Mouse (Mus musculus): ENCODE data around the gene Phlpp1. TPM values are rescaled to one million over a fixed set of nuclear protein-coding genes. Genes with fewer than 3 reads are reported as not detected.

Phlpp1 gene
- polyA plus RNA-seq, 1 experiment from 2014 or later: 1.7 TPM

DNA sequence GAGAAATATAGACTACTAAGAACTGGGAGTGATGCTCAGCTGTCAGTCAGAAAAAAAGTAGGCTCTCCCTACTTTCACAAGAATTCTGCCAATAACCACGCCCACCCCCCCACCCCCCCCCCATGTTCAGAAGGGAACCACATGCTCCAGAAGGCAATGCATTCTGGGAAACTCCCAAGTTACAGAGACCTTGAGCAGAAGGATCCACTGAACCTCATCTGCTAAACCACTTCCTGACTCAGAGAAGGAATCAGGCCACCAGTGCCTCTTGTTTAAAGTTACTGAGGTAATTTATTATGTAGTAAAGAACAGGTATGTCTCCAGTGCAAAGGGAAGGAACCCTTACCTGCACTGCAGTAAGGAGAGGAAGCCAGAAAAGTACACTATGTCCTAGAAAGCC lies 26.5 kb upstream of the Phlpp1 start:
- H3K9ac ChIP-seq (ENCODE audit: low read depth, low read length): no peak overlapping the region
- H3K27ac ChIP-seq (ENCODE audit: low read depth, low read length): no peak overlapping the region
- no peak overlapping the region for H3K4me2 ChIP-seq
- DNase-seq (ENCODE audit: low spot score) (no peak), ATAC-seq (replicated peaks; ENCODE audit: low FRiP score) (no peak)
- no peaks in the 10 kb centered on the region for H3K9me3 ChIP-seq (ENCODE audit: control insufficient read depth, low read length)
- H3K27me3 ChIP-seq (replicated peaks; ENCODE audit: control insufficient read depth, insufficient read depth, low read length): no peaks in the 10 kb centered on the region
- no peaks in the 10 kb centered on the region for H3K36me3 ChIP-seq (ENCODE audit: control insufficient read depth, insufficient read depth, low read length)
- H3K4me3 ChIP-seq (ENCODE audit: low read depth, low read length): no peak overlapping the region
- no peaks in the 10 kb centered on the region for H3K4me1 ChIP-seq (replicated peaks; ENCODE audit: control insufficient read depth, insufficient read depth, low read length)
- 35% methylated on average over 1 of the region's 1 CpGs for WGBS

DNA sequence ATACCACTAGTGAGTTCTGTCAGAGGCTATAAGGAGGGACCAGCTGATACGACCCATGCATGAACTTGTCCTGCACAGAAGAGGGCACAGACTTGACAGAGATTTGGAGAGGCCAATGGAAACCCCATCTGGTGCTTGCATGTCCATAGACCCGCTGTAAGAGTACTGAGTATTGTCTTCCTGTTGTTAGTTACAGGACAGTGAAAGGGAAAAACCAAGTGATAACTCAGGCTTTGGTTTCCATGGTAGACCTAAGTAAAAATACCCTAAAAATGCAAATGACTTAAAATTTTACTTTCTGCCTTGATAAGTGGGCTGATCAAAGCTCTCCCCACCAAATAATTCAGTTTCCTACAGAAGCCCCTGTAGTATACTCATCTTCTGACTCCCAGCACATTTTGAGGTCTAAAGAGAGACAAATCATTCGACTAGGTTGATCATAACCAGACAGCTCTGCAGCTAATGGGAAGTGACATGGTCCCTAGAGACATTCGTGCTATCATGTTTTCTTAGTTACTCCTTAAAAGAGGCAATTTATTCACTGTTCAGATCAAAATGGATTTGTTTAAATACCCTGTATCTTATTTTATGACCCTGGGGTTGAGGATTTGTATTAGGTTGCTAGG lies 25.9 kb upstream of the Phlpp1 start:
- no peak for ATAC-seq (replicated peaks; ENCODE audit: low FRiP score)
- Histone ChIP-seq H3K27ac (ENCODE audit: low read depth, low read length) (no peak overlapping the region), H3K9ac (ENCODE audit: low read depth, low read length) (no peak overlapping the region), H3K4me3 (ENCODE audit: low read depth, low read length) (no peak overlapping the region), H3K36me3 (ENCODE audit: control insufficient read depth, insufficient read depth, low read length) (no peaks in the 10 kb centered on the region), H3K4me2 (no peak overlapping the region), H3K9me3 (ENCODE audit: control insufficient read depth, low read length) (no peaks in the 10 kb centered on the region), H3K4me1 (replicated peaks; ENCODE audit: control insufficient read depth, insufficient read depth, low read length) (no peaks in the 10 kb centered on the region), H3K27me3 (replicated peaks; ENCODE audit: control insufficient read depth, insufficient read depth, low read length) (no peaks in the 10 kb centered on the region)
- WGBS: 73% methylated on average over 4 of the region's 4 CpGs
- DNase-seq (ENCODE audit: low spot score): no peak

DNA sequence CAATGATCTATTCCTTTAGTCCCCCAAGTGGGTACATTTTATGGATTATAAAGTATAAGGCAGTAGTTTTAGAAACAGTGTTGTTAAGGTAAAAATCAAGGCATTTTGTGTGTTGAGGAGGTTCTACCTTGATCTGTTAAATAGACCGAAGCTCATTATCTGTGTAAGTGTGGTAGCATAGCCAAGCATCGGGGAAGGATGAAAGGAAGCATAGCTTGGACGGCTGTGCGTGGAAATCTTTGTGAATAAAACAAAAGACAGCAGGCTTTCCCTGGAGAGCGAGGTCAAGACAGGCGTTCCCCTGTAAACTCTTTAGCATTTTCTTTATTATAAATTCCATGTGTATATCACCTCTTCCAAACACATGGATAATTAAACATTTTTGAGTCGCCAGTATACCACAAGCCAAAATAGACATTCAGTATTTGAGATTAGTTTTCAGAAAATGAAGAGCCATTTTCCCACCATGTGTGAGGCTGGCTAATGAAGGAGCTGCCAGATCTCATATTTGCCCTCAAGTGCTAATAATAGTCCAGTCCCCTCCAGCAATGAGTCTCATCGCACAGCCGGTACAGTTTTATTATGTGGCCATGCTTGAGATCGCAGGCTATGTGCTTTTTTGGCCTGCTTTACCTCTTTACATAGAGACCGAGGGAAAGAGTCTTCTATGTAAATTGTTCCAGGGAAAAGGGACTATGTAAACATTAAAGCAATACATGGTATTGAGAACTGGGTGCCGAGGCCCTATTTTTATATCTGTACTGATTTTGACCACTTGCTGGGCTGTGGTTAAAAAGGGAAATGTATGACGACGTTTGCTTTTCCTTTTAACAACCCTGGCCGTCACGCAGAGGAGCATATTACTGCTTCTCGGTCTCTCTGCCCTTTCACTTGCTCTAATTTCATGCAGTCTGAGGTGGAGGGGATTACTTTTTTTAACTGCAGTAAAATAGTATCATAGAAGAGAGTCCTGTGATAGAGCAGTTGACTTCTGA lies 22.9 kb upstream of the Phlpp1 start:
- no peaks in the 10 kb centered on the region for H3K4me1 ChIP-seq (replicated peaks; ENCODE audit: control insufficient read depth, insufficient read depth, low read length)
- no peak for ATAC-seq (replicated peaks; ENCODE audit: low FRiP score)
- no peak overlapping the region for H3K9ac ChIP-seq (ENCODE audit: low read depth, low read length)
- H3K27ac ChIP-seq (ENCODE audit: low read depth, low read length): no peak overlapping the region
- H3K4me2 ChIP-seq: no peak overlapping the region
- no peaks in the 10 kb centered on the region for H3K27me3 ChIP-seq (replicated peaks; ENCODE audit: control insufficient read depth, insufficient read depth, low read length)
- no peak overlapping the region for H3K4me3 ChIP-seq (ENCODE audit: low read depth, low read length)
- no peaks in the 10 kb centered on the region for H3K36me3 ChIP-seq (ENCODE audit: control insufficient read depth, insufficient read depth, low read length)
- WGBS: 67% methylated on average over 17 of the region's 17 CpGs
- H3K9me3 ChIP-seq (ENCODE audit: control insufficient read depth, low read length): no peaks in the 10 kb centered on the region
- no peak for DNase-seq (ENCODE audit: low spot score)

DNA sequence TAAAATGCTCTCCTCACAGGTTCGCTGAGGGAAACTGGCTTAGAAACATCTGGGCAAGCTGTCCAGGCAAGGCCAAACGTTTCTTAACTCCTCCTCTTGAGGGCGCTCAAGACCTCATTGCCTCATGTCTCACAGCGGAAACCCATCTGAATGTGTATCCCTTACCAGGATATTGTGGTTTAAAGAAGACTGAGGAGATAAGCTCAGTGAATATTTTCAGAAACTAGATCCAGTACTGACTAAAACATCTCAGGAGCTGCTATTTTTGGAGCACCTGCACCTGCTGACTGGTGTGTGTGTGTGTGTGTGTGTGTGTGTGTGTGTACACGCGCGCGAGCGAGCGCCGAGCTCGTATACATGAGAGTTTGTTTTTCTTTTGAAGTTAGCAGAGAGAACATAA lies 19.7 kb upstream of the Phlpp1 start:
- Histone ChIP-seq H3K4me2 (peak overlapping the region; percentile 22; the same call in 1 of the 2 replicates), H3K4me1 (replicated peaks; ENCODE audit: control insufficient read depth, insufficient read depth, low read length) (no peaks in the 10 kb centered on the region), H3K27ac (ENCODE audit: low read depth, low read length) (no peak overlapping the region), H3K9me3 (ENCODE audit: control insufficient read depth, low read length) (no peaks in the 10 kb centered on the region), H3K4me3 (ENCODE audit: low read depth, low read length) (no peak overlapping the region), H3K27me3 (replicated peaks; ENCODE audit: control insufficient read depth, insufficient read depth, low read length) (no peaks in the 10 kb centered on the region), H3K9ac (ENCODE audit: low read depth, low read length) (no peak overlapping the region), H3K36me3 (ENCODE audit: control insufficient read depth, insufficient read depth, low read length) (no peaks in the 10 kb centered on the region)
- 67% methylated on average over 12 of the region's 12 CpGs for WGBS
- DNase-seq (ENCODE audit: low spot score) (no peak), ATAC-seq (replicated peaks; ENCODE audit: low FRiP score) (peak; percentile 39)

DNA sequence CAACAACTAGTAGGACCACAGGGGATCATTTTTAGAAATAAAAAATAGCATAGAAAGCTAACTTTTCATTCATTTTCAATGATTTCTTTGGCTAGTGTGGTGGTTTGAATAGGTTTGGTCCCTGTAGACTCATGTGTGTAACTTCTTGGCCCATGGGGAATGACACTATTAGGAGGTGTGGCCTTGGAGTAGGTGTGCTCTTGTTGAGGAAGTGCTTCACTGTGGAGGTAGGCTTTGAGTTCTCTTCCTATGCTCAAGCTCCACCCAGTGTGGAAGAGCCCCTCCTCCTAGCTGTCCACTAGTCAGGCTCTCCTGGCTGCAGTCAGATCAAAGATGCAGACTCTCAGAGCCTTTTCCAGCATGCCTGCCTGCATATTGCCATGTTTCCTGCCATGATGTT lies 18.8 kb upstream of the Phlpp1 start:
- H3K36me3 ChIP-seq (ENCODE audit: control insufficient read depth, insufficient read depth, low read length): no peaks in the 10 kb centered on the region
- no peak for DNase-seq (ENCODE audit: low spot score)
- no peak overlapping the region for H3K27ac ChIP-seq (ENCODE audit: low read depth, low read length)
- H3K9me3 ChIP-seq (ENCODE audit: control insufficient read depth, low read length): no peaks in the 10 kb centered on the region
- H3K9ac ChIP-seq (ENCODE audit: low read depth, low read length): no peak overlapping the region
- no peak overlapping the region for H3K4me3 ChIP-seq (ENCODE audit: low read depth, low read length)
- no peak overlapping the region for H3K4me2 ChIP-seq
- no peak for ATAC-seq (replicated peaks; ENCODE audit: low FRiP score)
- H3K27me3 ChIP-seq (replicated peaks; ENCODE audit: control insufficient read depth, insufficient read depth, low read length): no peaks in the 10 kb centered on the region
- H3K4me1 ChIP-seq (replicated peaks; ENCODE audit: control insufficient read depth, insufficient read depth, low read length): no peaks in the 10 kb centered on the region

DNA sequence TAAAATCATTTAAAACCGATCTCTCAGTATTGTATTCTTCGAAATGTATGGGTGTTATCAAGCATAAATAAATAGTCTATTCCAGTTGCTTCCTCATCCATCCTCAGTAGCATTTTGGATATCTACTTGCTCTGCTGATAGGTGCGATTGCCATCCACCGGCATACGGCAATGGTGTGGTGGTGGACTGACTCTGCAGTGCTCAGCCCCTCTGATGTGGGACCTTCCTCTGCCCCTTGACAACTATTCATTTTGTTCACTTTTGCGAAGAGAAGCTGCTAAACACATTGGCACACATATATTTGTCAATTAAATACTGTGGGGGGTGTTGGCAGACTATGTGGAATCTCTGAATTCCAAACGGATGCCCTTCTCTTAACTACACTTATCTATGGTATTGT lies 17.0 kb upstream of the Phlpp1 start:
- no peak overlapping the region for H3K9ac ChIP-seq (ENCODE audit: low read depth, low read length)
- H3K9me3 ChIP-seq (ENCODE audit: control insufficient read depth, low read length): no peaks in the 10 kb centered on the region
- no peaks in the 10 kb centered on the region for H3K27me3 ChIP-seq (replicated peaks; ENCODE audit: control insufficient read depth, insufficient read depth, low read length)
- no peaks in the 10 kb centered on the region for H3K36me3 ChIP-seq (ENCODE audit: control insufficient read depth, insufficient read depth, low read length)
- no peaks in the 10 kb centered on the region for H3K4me1 ChIP-seq (replicated peaks; ENCODE audit: control insufficient read depth, insufficient read depth, low read length)
- H3K4me2 ChIP-seq: no peak overlapping the region
- no peak overlapping the region for H3K27ac ChIP-seq (ENCODE audit: low read depth, low read length)
- DNase-seq (ENCODE audit: low spot score) (no peak), ATAC-seq (replicated peaks; ENCODE audit: low FRiP score) (no peak)
- H3K4me3 ChIP-seq (ENCODE audit: low read depth, low read length): no peak overlapping the region
- 83% methylated on average over 7 of the region's 7 CpGs for WGBS

DNA sequence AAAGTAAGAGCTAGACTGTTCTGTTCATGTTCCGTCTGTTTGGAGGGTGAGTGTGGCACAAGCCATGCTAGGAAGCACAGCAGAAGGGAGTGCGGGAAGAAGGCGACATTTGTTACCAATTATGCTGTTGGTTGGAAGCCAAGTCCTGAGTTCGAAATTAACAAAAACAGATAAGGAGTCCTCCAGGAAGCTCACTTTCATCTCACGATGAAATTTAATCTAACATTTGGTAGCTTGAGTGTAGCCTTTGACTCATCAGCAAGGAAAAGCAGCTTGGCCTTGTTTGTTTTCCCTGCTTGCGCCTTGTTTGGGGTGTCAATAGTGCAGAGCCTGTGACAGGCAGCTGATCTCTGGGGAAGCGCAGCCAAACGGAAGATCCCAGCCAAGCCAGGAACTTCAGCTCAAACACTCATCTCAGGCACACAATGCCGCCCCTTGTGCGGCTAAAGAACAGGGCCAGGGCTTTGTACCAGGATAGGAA lies 16.4 kb upstream of the Phlpp1 start:
- no peak overlapping the region for H3K4me2 ChIP-seq
- H3K9me3 ChIP-seq (ENCODE audit: control insufficient read depth, low read length): no peaks in the 10 kb centered on the region
- H3K4me1 ChIP-seq (replicated peaks; ENCODE audit: control insufficient read depth, insufficient read depth, low read length): no peaks in the 10 kb centered on the region
- no peaks in the 10 kb centered on the region for H3K27me3 ChIP-seq (replicated peaks; ENCODE audit: control insufficient read depth, insufficient read depth, low read length)
- H3K27ac ChIP-seq (ENCODE audit: low read depth, low read length): no peak overlapping the region
- no peaks in the 10 kb centered on the region for H3K36me3 ChIP-seq (ENCODE audit: control insufficient read depth, insufficient read depth, low read length)
- no peak overlapping the region for H3K9ac ChIP-seq (ENCODE audit: low read depth, low read length)
- DNase-seq (ENCODE audit: low spot score) (no peak), ATAC-seq (replicated peaks; ENCODE audit: low FRiP score) (no peak)
- H3K4me3 ChIP-seq (ENCODE audit: low read depth, low read length): no peak overlapping the region
- 74% methylated on average over 10 of the region's 10 CpGs for WGBS

DNA sequence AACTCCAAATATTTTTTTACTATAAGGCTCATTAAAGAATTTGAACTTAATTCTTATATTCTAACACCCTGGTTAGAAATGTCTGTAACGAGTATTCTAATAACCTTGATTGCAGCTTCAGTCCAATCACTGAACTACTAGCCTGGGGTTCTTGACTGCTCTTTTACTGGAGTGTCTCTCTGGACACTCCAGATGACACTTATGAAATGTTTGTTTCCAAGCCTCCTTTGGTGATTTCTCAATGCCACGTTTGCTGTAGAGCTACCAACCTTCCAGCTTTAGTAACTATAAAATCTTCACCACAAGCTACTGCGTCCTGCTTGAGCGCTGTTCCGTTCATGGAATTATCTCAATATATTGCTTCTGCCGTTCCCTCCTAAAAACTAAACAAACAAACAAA lies 15.8 kb upstream of the Phlpp1 start:
- ATAC-seq (replicated peaks; ENCODE audit: low FRiP score) (no peak), DNase-seq (ENCODE audit: low spot score) (no peak)
- 79% methylated on average over 6 of the region's 6 CpGs for WGBS
- Histone ChIP-seq H3K4me3 (ENCODE audit: low read depth, low read length) (no peak overlapping the region), H3K27ac (ENCODE audit: low read depth, low read length) (no peak overlapping the region), H3K4me1 (replicated peaks; ENCODE audit: control insufficient read depth, insufficient read depth, low read length) (no peaks in the 10 kb centered on the region), H3K36me3 (ENCODE audit: control insufficient read depth, insufficient read depth, low read length) (no peaks in the 10 kb centered on the region), H3K9me3 (ENCODE audit: control insufficient read depth, low read length) (no peaks in the 10 kb centered on the region), H3K27me3 (replicated peaks; ENCODE audit: control insufficient read depth, insufficient read depth, low read length) (no peaks in the 10 kb centered on the region), H3K4me2 (no peak overlapping the region), H3K9ac (ENCODE audit: low read depth, low read length) (no peak overlapping the region)

All from liver, embryonic 11.5 days (tissue).